Mouse (Mus musculus) thymus, adult 2 months (tissue): ENCODE data around the gene Gcn1l1. TPM values are rescaled to one million over a fixed set of nuclear protein-coding genes. Genes with fewer than 3 reads are reported as not detected.

ENCODE experiments used
- DNase-seq: peaks from one replicate; pipeline ENCODE4 v3.0.0; 2021
- H3K27ac ChIP-seq: fragments of 200-500 bp; 2 replicates; pipeline ENCODE4 v1.5.1; 2012; ENCODE audit warnings: low read length, control low read depth; ENCODE audit not compliant: control insufficient read depth, insufficient read depth
- H3K27me3 ChIP-seq: fragments of 200-500 bp; 2 replicates; pipeline ENCODE4 v1.6.1; 2012; ENCODE audit warnings: mild to moderate bottlenecking, low read length, moderate library complexity, mixed read lengths; ENCODE audit not compliant: control insufficient read depth, insufficient read depth
- H3K36me3 ChIP-seq: fragments of 200-500 bp; 2 replicates; pipeline ENCODE4 v1.6.1; 2012; ENCODE audit warnings: mild to moderate bottlenecking, low read length, moderate library complexity; ENCODE audit not compliant: control insufficient read depth, insufficient read depth
- H3K4me1 ChIP-seq: fragments of 200-500 bp; replicated peaks from 2 replicates; pipeline ENCODE4 v1.6.1; 2012; ENCODE audit warnings: low read length; ENCODE audit not compliant: control insufficient read depth, insufficient read depth
- H3K4me3 ChIP-seq: fragments of 200-500 bp; 2 replicates; pipeline ENCODE4 v1.5.1; 2012; ENCODE audit warnings: mild to moderate bottlenecking, low read length, control low read depth, moderate library complexity; ENCODE audit not compliant: control insufficient read depth, insufficient read depth
- CTCF ChIP-seq: fragments of 200-500 bp; IDR thresholded peaks from 2 replicates; pipeline ENCODE4 v1.5.1; 2012; ENCODE audit warnings: mild to moderate bottlenecking, control low read depth, low read length, moderate library complexity, borderline replicate concordance; ENCODE audit not compliant: control insufficient read depth, poor library complexity, insufficient read depth; ENCODE audit errors: extremely low read depth
- POLR2A ChIP-seq: fragments of 200-500 bp; IDR thresholded peaks from 2 replicates; pipeline ENCODE4 v1.6.1; 2012; ENCODE audit warnings: mild to moderate bottlenecking, low read length, control low read depth, moderate library complexity; ENCODE audit not compliant: control insufficient read depth, poor library complexity, insufficient read depth; ENCODE audit errors: extremely low read depth
- WGBS: fragments of 180-500 bp; shearing (Covaris S2); methylation state at CpG from one replicate; pipeline ENCODE4 v1.1.7; 2018; 5-methylcytosine and 5-hydroxymethylcytosine counted together
- polyA plus RNA-seq: library from polyadenylated mRNA; depleted of rRNA; stranded (reverse); fragments of >200 nt; gene quantifications from 2 replicates; pipeline ENCODE4 v1.2.3, GENCODE M21; 2012

The Gcn1l1 gene
- polyA plus RNA-seq, 1 experiment, result 87.8 TPM

- Histone ChIP-seq H3K4me1 (peaks cover 28% of the 10 kb centered on the region), H3K4me3 (peak overlapping the region; percentile 49; the same call in 1 of the 2 replicates), H3K27me3 (no peaks in the 10 kb centered on the region), H3K27ac (no peak overlapping the region), H3K36me3 (peaks cover 23% of the 10 kb centered on the region)
- whole genome bisulfite sequencing, result 62% methylated on average over 17 of the region's 17 CpGs
- TF ChIP-seq POLR2A, result no peak
- no peak for TF ChIP-seq CTCF
- DNase-seq, result peak; percentile 14
These were observed 21.4 kb upstream of the Gcn1l1 start for GRCm38 (mm10) chr5:115543509-115544253.

GRCm38 (mm10) chr5:115544655-115545185, 20.3 kb upstream of the Gcn1l1 start:
- no peaks in the 10 kb centered on the region for H3K27me3 ChIP-seq
- WGBS, result 67% methylated on average over 18 of the region's 18 CpGs
- no peak for TF ChIP-seq CTCF
- TF ChIP-seq POLR2A, result no peak
- H3K4me3 ChIP-seq, result no peak overlapping the region
- H3K27ac ChIP-seq, result no peak overlapping the region
- H3K4me1 ChIP-seq, result peaks cover 27% of the 10 kb centered on the region
- no peak for DNase-seq
- peaks cover 27% of the 10 kb centered on the region for H3K36me3 ChIP-seq

GRCm38 (mm10) chr5:115545636-115546035, 19.4 kb upstream of the Gcn1l1 start:
- DNase-seq, result no peak
- TF ChIP-seq POLR2A (no peak), CTCF (no peak)
- no peak overlapping the region for H3K4me3 ChIP-seq
- H3K36me3 ChIP-seq, result peaks cover 27% of the 10 kb centered on the region
- H3K27me3 ChIP-seq, result no peaks in the 10 kb centered on the region
- H3K4me1 ChIP-seq, result peaks cover 19% of the 10 kb centered on the region
- no peak overlapping the region for H3K27ac ChIP-seq
- WGBS, result 99% methylated on average over 14 of the region's 14 CpGs

GRCm38 (mm10) chr5:115546536-115546935, 18.5 kb upstream of the Gcn1l1 start:
- H3K4me3 ChIP-seq, result no peak overlapping the region
- peaks cover 30% of the 10 kb centered on the region for H3K36me3 ChIP-seq
- H3K4me1 ChIP-seq, result peaks cover 19% of the 10 kb centered on the region
- no peak for DNase-seq
- no peaks in the 10 kb centered on the region for H3K27me3 ChIP-seq
- 95% methylated on average over 11 of the region's 11 CpGs for WGBS
- no peak overlapping the region for H3K27ac ChIP-seq
- no peak for TF ChIP-seq POLR2A
- TF ChIP-seq CTCF, result no peak

GRCm38 (mm10) chr5:115547014-115547413, 18.0 kb upstream of the Gcn1l1 start:
- 96% methylated on average over 6 of the region's 6 CpGs for WGBS
- Histone ChIP-seq H3K4me1 (peaks cover 18% of the 10 kb centered on the region), H3K27me3 (no peaks in the 10 kb centered on the region), H3K36me3 (peaks cover 34% of the 10 kb centered on the region), H3K27ac (no peak overlapping the region), H3K4me3 (no peak overlapping the region)
- DNase-seq, result no peak
- TF ChIP-seq POLR2A (no peak), CTCF (no peak)

DNA sequence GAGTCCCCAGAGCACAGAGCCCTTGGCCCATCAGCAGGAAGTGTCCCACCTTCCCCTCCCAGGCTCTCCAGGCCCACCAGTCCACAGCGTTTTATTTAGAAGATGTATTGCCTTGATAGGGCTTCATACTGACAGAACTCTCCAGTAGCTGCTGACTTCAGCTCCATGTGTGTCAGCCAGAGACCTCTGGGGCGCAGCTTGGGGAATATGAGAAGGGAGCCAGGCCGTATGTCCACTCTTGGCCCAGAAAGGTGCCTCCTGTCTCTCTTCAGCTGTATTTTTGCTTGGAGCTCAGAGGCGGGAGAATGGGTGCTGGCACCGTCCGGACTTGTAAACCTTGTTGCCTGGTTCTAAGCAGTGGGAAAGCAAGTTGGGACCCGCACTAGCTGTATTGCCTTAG, 17.6 kb upstream of the Gcn1l1 start:
- DNase-seq, result no peak
- Histone ChIP-seq H3K27me3 (no peaks in the 10 kb centered on the region), H3K27ac (no peak overlapping the region), H3K4me1 (peaks cover 14% of the 10 kb centered on the region), H3K36me3 (peaks cover 35% of the 10 kb centered on the region), H3K4me3 (no peak overlapping the region)
- no peak for TF ChIP-seq CTCF
- no peak for TF ChIP-seq POLR2A
- 92% methylated on average over 7 of the region's 7 CpGs for WGBS
